In genomic region chr15:77800511-77800910, GRCm38 (mm10) we compare ENCODE assay signal across 8 mouse cellular contexts. TPM values are rescaled to one million over a fixed set of nuclear protein-coding genes. Genes with fewer than 3 reads are reported as not detected.
DNase-seq lines count a peak whose midpoint lies in the region; ATAC-seq and TF ChIP-seq lines count a peak whose summit lies in the region.

No protein-coding gene starts in this region.

- no peak overlapping the region for H3K4me2 ChIP-seq in limb, embryonic 12.5 days
- H3K4me2 ChIP-seq in myocyte (ENCODE audit: low read depth), result peak overlapping the region; percentile 87

- H3K9me3 ChIP-seq in G1E (replicated peaks), result no peaks in the 10 kb centered on the region
- H3K9me3 ChIP-seq in limb, embryonic 12.5 days, result no peaks in the 10 kb centered on the region

- H3ac ChIP-seq in myocyte (ENCODE audit: control insufficient read depth, insufficient read length), result no peak overlapping the region

- peak; percentile 87 for DNase-seq in layer of hippocampus, adult 9-11 months
- DNase-seq in layer of hippocampus, adult 9-10 months (ENCODE audit: low spot score), result no peak
- peak; percentile 75 for DNase-seq in G1E (ENCODE audit: low spot score)
- peak; percentile 50 for DNase-seq in embryo, embryonic 10.5 days (ENCODE audit: low spot score)
- DNase-seq in heart, postnatal 4 days, result peak; percentile 78
- DNase-seq in ovary, postnatal 36 days (ENCODE audit: low spot score), result no peak

- no peak overlapping the region for H3K9ac ChIP-seq in limb, embryonic 12.5 days (replicated peaks)

- no peak for TF ChIP-seq CTCF in G1E (IDR thresholded peaks at IDR 0.05; ENCODE audit: low read depth, low read length)

- peak; percentile 62 for TF ChIP-seq POLR2A in myocyte (IDR thresholded peaks at IDR 0.05; ENCODE audit: insufficient read length, low read depth)

- H3K36me3 ChIP-seq in G1E (replicated peaks) (peaks cover 100% of the 10 kb centered on the region), myocyte (ENCODE audit: control insufficient read depth, insufficient read depth) (peaks cover 61% of the 10 kb centered on the region)
- H3K36me3 ChIP-seq in limb, embryonic 12.5 days, result peaks cover 64% of the 10 kb centered on the region

- H3K27me3 ChIP-seq in G1E (ENCODE audit: insufficient read depth, low read length) (no peaks in the 10 kb centered on the region), myocyte (ENCODE audit: control insufficient read depth, insufficient read depth, insufficient read length) (no peaks in the 10 kb centered on the region)
- no peaks in the 10 kb centered on the region for H3K27me3 ChIP-seq in limb, embryonic 12.5 days

- peak overlapping the region; percentile 97 for H3K27ac ChIP-seq in limb, embryonic 12.5 days

- H3K4me1 ChIP-seq in G1E (ENCODE audit: insufficient read depth, low read depth, low read length), result peaks cover 34% of the 10 kb centered on the region
- H3K4me1 ChIP-seq in limb, embryonic 12.5 days (replicated peaks), result peaks cover 50% of the 10 kb centered on the region

- H3K4me3 ChIP-seq in G1E (ENCODE audit: low read depth, low read length) (no peak overlapping the region), myocyte (no peak overlapping the region)
- no peak overlapping the region for H3K4me3 ChIP-seq in limb, embryonic 12.5 days (replicated peaks)

- peak; percentile 80 for ATAC-seq in G1E (ENCODE audit: extremely low read depth, insufficient number of reproducible peaks, low FRiP score, poor library complexity, severe bottlenecking)
- no peak for ATAC-seq in limb, embryonic 12.5 days (ENCODE audit: insufficient number of reproducible peaks, insufficient read depth, low FRiP score, low TSS enrichment, low read depth)

- peaks cover 96% of the 10 kb centered on the region for H3K79me2 ChIP-seq in myocyte (ENCODE audit: control insufficient read depth, insufficient read depth)

TF ChIP-seq in myocyte, 11 proteins besides CTCF, POLR2A, EP300 and RAD21:
- TF ChIP-seq TCF3 (IDR thresholded peaks at IDR 0.05; ENCODE audit: insufficient read length, low read depth) (no peak), E2F4 (IDR thresholded peaks at IDR 0.05; ENCODE audit: insufficient read depth) (no peak), USF1 (IDR thresholded peaks at IDR 0.05; ENCODE audit: low read depth) (no peak), SRF (IDR thresholded peaks at IDR 0.05; ENCODE audit: control insufficient read depth, insufficient read length, low read depth) (peak; percentile 99), CEBPB (IDR thresholded peaks at IDR 0.05; ENCODE audit: insufficient read depth, poor library complexity, severe bottlenecking) (peak; percentile 54; the same call in 1 of the 2 replicates), MYOD1 (IDR thresholded peaks at IDR 0.05; ENCODE audit: control insufficient read depth in 1 of 3, insufficient read length in 2 of 3, low read depth in 2 of 3) (peak in 1 of 3 experiments; percentile 65), MAX (IDR thresholded peaks at IDR 0.05; ENCODE audit: low read depth) (no peak), TCF12 (IDR thresholded peaks at IDR 0.05; ENCODE audit: insufficient read depth, poor library complexity, severe bottlenecking) (no peak), POLR2AphosphoS2 (IDR thresholded peaks at IDR 0.05; ENCODE audit: insufficient read length, low read depth) (peak; percentile 86), REST (IDR thresholded peaks at IDR 0.05; ENCODE audit: insufficient read depth, insufficient read length) (no peak)

RNA-seq across cellular contexts. Expression of gene Myh9, which starts 41.5 kb away (rescaled TPM):
- total RNA-seq in G1E (2014; fragmentation: Nextera tagmentation) (151 and 171 TPM in 2 replicates), G1E (2017) (94.4 and 132 TPM in 2 replicates)
- polyA plus RNA-seq in G1E (2012) (197 and 198 TPM in 2 replicates), myocyte (2012; fragmentation: generic; extraction: Trizol) (466 TPM)
- total RNA-seq in heart, postnatal 4 days (2021), result 100 to 1,000 TPM; 219 to 228 TPM
- polyA plus RNA-seq in limb, embryonic 12.5 days (2016; fragmentation: Nextera tagmentation; extraction: Ambion mirVana), result 40.0 and 43.1 TPM in 2 replicates

RNA-seq across cellular contexts. Expression of gene Apol8, which starts 43.7 kb away (rescaled TPM):
- total RNA-seq in G1E (2014; fragmentation: Nextera tagmentation), result 13.3 TPM in 1 of 2 replicates, not detected in the other
- 0.55 TPM in 1 of 2 replicates, not detected in the other for total RNA-seq in G1E (2017)
- polyA plus RNA-seq in G1E (2012), result not detected in 2 replicates
- under 1 TPM; 0.17 to 0.38 TPM for total RNA-seq in heart, postnatal 4 days (2021)
- 0.15 and 0.23 TPM in 2 replicates for polyA plus RNA-seq in limb, embryonic 12.5 days (2016; fragmentation: Nextera tagmentation; extraction: Ambion mirVana)
- polyA plus RNA-seq in myocyte (2012; fragmentation: generic; extraction: Trizol), result 0.38 TPM

Comparison
In these comparisons a context has a peak if more than half of its experiments do, and no peak if none do; other contexts are left out.
1. DNase-seq: peak in layer of hippocampus, adult 9-11 months (single experiment), G1E (single experiment), embryo, embryonic 10.5 days (single experiment) and heart, postnatal 4 days (single experiment); none in layer of hippocampus, adult 9-10 months (single experiment) and ovary, postnatal 36 days (single experiment).